In genomic region chr5:21496321-21496720, GRCm38 (mm10) we compare ENCODE assay signal across 9 mouse cellular contexts. TPM values are rescaled to one million over a fixed set of nuclear protein-coding genes. Genes with fewer than 3 reads are reported as not detected.
DNase-seq lines count a peak whose midpoint lies in the region; ATAC-seq and TF ChIP-seq lines count a peak whose summit lies in the region.
"Had no signal": no experiment of that assay in that cellular context is flagged by ENCODE, and none has a peak within 500 bp of the region (broad histone marks: within the 10 kb centered on the region; RNA-seq: fewer than 3 reads in every experiment).

No protein-coding gene starts in this region.

- H3K4me2 ChIP-seq in midbrain, embryonic 16.5 days (ENCODE audit: low read length) = no peak overlapping the region

- H3K9me3 ChIP-seq in heart, embryonic 10.5 days = no peaks in the 10 kb centered on the region
- no peaks in the 10 kb centered on the region for H3K9me3 ChIP-seq in midbrain, embryonic 16.5 days (replicated peaks; ENCODE audit: control insufficient read depth, low read length, poor library complexity, severe bottlenecking)

- no peak overlapping the region for H3K27ac ChIP-seq in heart, embryonic 10.5 days
- no peak overlapping the region for H3K27ac ChIP-seq in midbrain, embryonic 16.5 days (ENCODE audit: low read length)

- peaks cover 4% of the 10 kb centered on the region; the same call in 1 of the 2 replicates for H3K4me1 ChIP-seq in heart, embryonic 10.5 days
- H3K4me1 ChIP-seq in midbrain, embryonic 16.5 days (ENCODE audit: control insufficient read depth, insufficient read depth, low read length) = no peaks in the 10 kb centered on the region

- TF ChIP-seq CTCF in C2C12 (IDR thresholded peaks at IDR 0.05; ENCODE audit: control insufficient read depth, insufficient read depth, insufficient read length) = no peak

- no peak overlapping the region for H3ac ChIP-seq in C2C12 (ENCODE audit: control insufficient read depth, insufficient read length, low read depth)

- H3K4me3 ChIP-seq in heart, embryonic 10.5 days = no peak overlapping the region
- no peak overlapping the region for H3K4me3 ChIP-seq in C2C12 (ENCODE audit: insufficient read depth, poor library complexity, severe bottlenecking)
- H3K4me3 ChIP-seq in midbrain, embryonic 16.5 days (ENCODE audit: low read depth, low read length) = no peak overlapping the region

- no peak overlapping the region for H3K9ac ChIP-seq in midbrain, embryonic 16.5 days (ENCODE audit: low read depth, low read length)

- 67% methylated on average over 6 of the region's 6 CpGs for WGBS in heart, embryonic 10.5 days
- WGBS in midbrain, embryonic 16.5 days = 86% methylated on average over 6 of the region's 6 CpGs

- no peaks in the 10 kb centered on the region for H3K27me3 ChIP-seq in heart, embryonic 10.5 days (ENCODE audit: insufficient read depth, poor library complexity, severe bottlenecking)
- H3K27me3 ChIP-seq in C2C12 (ENCODE audit: control insufficient read depth, insufficient read depth, insufficient read length) = no peaks in the 10 kb centered on the region
- no peaks in the 10 kb centered on the region for H3K27me3 ChIP-seq in midbrain, embryonic 16.5 days (ENCODE audit: control insufficient read depth, insufficient read depth, low read depth, low read length)

- no peak for ATAC-seq in midbrain, embryonic 16.5 days

- H3K79me3 ChIP-seq in C2C12 (ENCODE audit: low read depth) = no peaks in the 10 kb centered on the region

- H3K36me3 ChIP-seq in heart, embryonic 10.5 days = no peaks in the 10 kb centered on the region
- H3K36me3 ChIP-seq in C2C12 (ENCODE audit: control insufficient read depth, insufficient read depth) = no peaks in the 10 kb centered on the region
- no peaks in the 10 kb centered on the region for H3K36me3 ChIP-seq in midbrain, embryonic 16.5 days (ENCODE audit: control insufficient read depth, insufficient read depth, low read length)

- DNase-seq in heart, adult 18-20 months = peak; percentile 61 to 64
- DNase-seq in heart, embryonic 10.5 days (ENCODE audit: low spot score) = no peak
- peak; percentile 52 for DNase-seq in gastrocnemius, adult 18-20 months (ENCODE audit: low spot score)
- DNase-seq in heart, postnatal 4 days = peak; percentile 47
- DNase-seq in frontal cortex, adult 2 months (ENCODE audit: extremely low spot score in 1 of 2, low spot score in 1 of 2) = no peak
- no peak for DNase-seq in neural tube, embryonic 10.5 days (ENCODE audit: extremely low spot score, low spot score)

- H3K79me2 ChIP-seq in C2C12 (ENCODE audit: control insufficient read depth, insufficient read depth) = no peaks in the 10 kb centered on the region

TF ChIP-seq in C2C12, 6 proteins besides CTCF, POLR2A, EP300 and RAD21:
- no peak for TF ChIP-seq FOSL1 (IDR thresholded peaks at IDR 0.05; ENCODE audit: insufficient read depth, low read length, poor library complexity, severe bottlenecking)
- TF ChIP-seq MAX (IDR thresholded peaks at IDR 0.05) = peak; percentile 10
- peak; percentile 31 for TF ChIP-seq MYOD1 (IDR thresholded peaks at IDR 0.05; ENCODE audit: control insufficient read depth, insufficient read length, low read depth)

RNA-seq across cellular contexts. Expression of gene Lrrc17, which starts 47.0 kb away (rescaled TPM):
- 1 to 10 TPM; 2.0 to 2.8 TPM for total RNA-seq in heart, adult 18-20 months (2021)
- 3.0 and 9.9 TPM in 2 replicates for polyA plus RNA-seq in heart, embryonic 10.5 days (2016; fragmentation: Nextera tagmentation; extraction: Ambion mirVana)
- 22.7 TPM for polyA plus RNA-seq in C2C12 (2012; fragmentation: generic; extraction: Trizol)
- total RNA-seq in gastrocnemius, adult 18-20 months (2021) = 1 to 10 TPM; 1.2 to 1.3 TPM
- 10 to 100 TPM; 16.0 to 17.8 TPM for total RNA-seq in heart, postnatal 4 days (2021)
- 0.23 and 0.36 TPM in 2 replicates for polyA plus RNA-seq in frontal cortex, adult 2 months (2012; rRNA removed)
- 4.6 TPM in 2 replicates for polyA plus RNA-seq in midbrain, embryonic 16.5 days (2015; fragmentation: Nextera tagmentation; extraction: Ambion mirVana)
- total RNA-seq: monocyte, adult 5-6 weeks had no signal

Comparison
In these comparisons a context has a peak if more than half of its experiments do, and no peak if none do; other contexts are left out.
1. DNase-seq: peak in heart, adult 18-20 months (2 of 2), gastrocnemius, adult 18-20 months (single experiment) and heart, postnatal 4 days (single experiment); none in heart, embryonic 10.5 days (single experiment), frontal cortex, adult 2 months (0 of 2) and neural tube, embryonic 10.5 days (single experiment).